Mouse (Mus musculus): ENCODE results near the gene Gm13083.
"Not testable (repeated sequence)": the region's sequence is repeated elsewhere in the genome, so short reads cannot be mapped to it uniquely, and the experiment has no call there.

Gene Gm13083

DNA sequence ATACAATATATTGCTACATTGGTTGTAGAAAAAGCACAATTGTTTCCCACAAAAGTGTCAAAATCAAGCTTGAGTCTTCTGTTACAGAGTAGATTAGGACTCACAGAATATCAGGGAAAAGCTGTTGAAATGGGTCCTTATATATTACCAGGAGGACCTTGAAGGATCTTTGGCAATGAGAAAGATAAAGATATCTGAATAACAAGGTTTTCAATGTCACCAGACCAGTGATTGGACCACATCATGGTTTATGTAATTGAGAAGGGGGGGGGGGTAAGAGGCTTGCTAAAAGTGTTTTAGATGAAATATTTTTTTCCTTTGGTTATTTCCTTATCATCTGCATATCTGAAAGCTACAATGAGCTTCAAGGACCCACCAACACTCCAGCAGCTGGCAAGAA is at the start of gene Gm13083:
Gene Gm13083 (plus strand): TSS at position 301 of the 400 bp plus-strand sequence.
- not testable (repeated sequence) for DNase-seq (ENCODE audit: low spot score)

DNA sequence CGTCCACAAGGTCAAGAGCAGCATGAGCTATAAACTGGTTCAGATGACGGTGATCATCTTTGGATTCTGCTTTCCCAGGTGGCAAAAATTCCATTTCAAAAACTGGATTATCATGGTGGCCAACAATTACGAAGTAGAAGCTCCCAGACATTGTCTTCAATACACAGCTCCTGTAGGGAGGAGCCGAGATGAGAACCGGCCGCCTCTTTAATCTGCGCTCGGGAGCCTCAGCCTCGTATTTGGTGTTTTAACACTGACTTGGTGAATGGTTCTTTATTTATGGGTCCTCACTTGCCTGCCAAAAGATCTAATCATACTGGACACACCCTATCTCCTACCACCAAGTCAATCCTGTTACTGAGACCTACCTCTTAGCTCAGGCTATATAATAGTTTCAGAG is 2.9 kb upstream of the Gm13083 start:
- DNase-seq (ENCODE audit: low spot score), result not testable (repeated sequence)

GRCm38 (mm10) chr4:143618101-143618500 is 3.3 kb downstream of the Gm13083 start:
- DNase-seq (ENCODE audit: low spot score), result not testable (repeated sequence)

GRCm38 (mm10) chr4:143657146-143657545 is 42.3 kb downstream of the Gm13083 start, which contains the start of gene Gm13088:
Gm13088 (minus strand) TSS chr4:143657246.
- not testable (repeated sequence) for DNase-seq (ENCODE audit: low spot score)

Measured in embryo, embryonic 10.5 days (tissue).